Mouse (Mus musculus) intestine, embryonic 14.5 days (tissue): Measurements from ENCODE around the gene Slc37a1. TPM values are rescaled to one million over a fixed set of nuclear protein-coding genes. Genes with fewer than 3 reads are reported as not detected.

Source experiments
- ATAC-seq: fragments of 200-750 bp; cut with Nextera tagmentation; replicated peaks from 2 replicates; pipeline ENCODE4 v1.8.0; 2017; ENCODE audit warnings: low read depth, moderate number of reproducible peaks, moderate TSS enrichment, moderate library complexity; ENCODE audit not compliant: low FRiP score, low TSS enrichment
- DNase-seq: peaks from one replicate; pipeline ENCODE4 v3.0.0-alpha.2; 2018; ENCODE audit warnings: low spot score
- H3K27ac ChIP-seq: fragments of 300-500 bp; sonication (generic); 2 replicates; pipeline ENCODE4 v1.5.1; 2014; ENCODE audit warnings: low read depth, mild to moderate bottlenecking, control low read depth
- H3K27me3 ChIP-seq: fragments of 300-500 bp; sonication (generic); replicated peaks from 2 replicates; pipeline ENCODE4 v1.6.1; 2014; ENCODE audit warnings: low read length, control low read depth; ENCODE audit not compliant: control insufficient read depth, insufficient read depth
- H3K36me3 ChIP-seq: fragments of 300-500 bp; sonication (generic); 2 replicates; pipeline ENCODE4 v1.6.1; 2014; ENCODE audit warnings: low read length, control low read depth; ENCODE audit not compliant: control insufficient read depth, insufficient read depth
- H3K4me1 ChIP-seq: fragments of 300-500 bp; sonication (generic); replicated peaks from 2 replicates; pipeline ENCODE4 v1.6.1; 2014; ENCODE audit warnings: low read length, control low read depth, mixed read lengths; ENCODE audit not compliant: control insufficient read depth, insufficient read depth
- H3K4me2 ChIP-seq: fragments of 300-500 bp; sonication (generic); 2 replicates; pipeline ENCODE4 v1.6.1; 2014; ENCODE audit warnings: low read length
- H3K4me3 ChIP-seq: fragments of 300-500 bp; sonication (generic); 2 replicates; pipeline ENCODE4 v1.5.1; 2014; ENCODE audit warnings: low read depth, low read length, control low read depth, mixed read lengths
- H3K9ac ChIP-seq: fragments of 300-500 bp; sonication (generic); 2 replicates; pipeline ENCODE4 v1.6.1; 2014; ENCODE audit warnings: mild to moderate bottlenecking, low read length
- H3K9me3 ChIP-seq: fragments of 300-500 bp; sonication (generic); 2 replicates; pipeline ENCODE4 v1.6.1; 2016; ENCODE audit warnings: low read length, control low read depth; ENCODE audit not compliant: control insufficient read depth
- WGBS: fragments of 180-500 bp; shearing (Covaris S2); extraction: QIAGEN DNeasy Blood & Tissue Kit; methylation state at CpG from one replicate; pipeline ENCODE4 v1.1.7; 2014; 5-methylcytosine and 5-hydroxymethylcytosine counted together
- polyA plus RNA-seq: library from polyadenylated mRNA; unstranded; fragments of >200 nt; fragmentation: Nextera tagmentation; extraction: Ambion mirVana; gene quantifications from 2 replicates; pipeline ENCODE4 v1.2.1, GENCODE M21; 2014

Slc37a1 gene
- polyA plus RNA-seq, 1 experiment from 2014 or later, result 14.7 TPM

DNA sequence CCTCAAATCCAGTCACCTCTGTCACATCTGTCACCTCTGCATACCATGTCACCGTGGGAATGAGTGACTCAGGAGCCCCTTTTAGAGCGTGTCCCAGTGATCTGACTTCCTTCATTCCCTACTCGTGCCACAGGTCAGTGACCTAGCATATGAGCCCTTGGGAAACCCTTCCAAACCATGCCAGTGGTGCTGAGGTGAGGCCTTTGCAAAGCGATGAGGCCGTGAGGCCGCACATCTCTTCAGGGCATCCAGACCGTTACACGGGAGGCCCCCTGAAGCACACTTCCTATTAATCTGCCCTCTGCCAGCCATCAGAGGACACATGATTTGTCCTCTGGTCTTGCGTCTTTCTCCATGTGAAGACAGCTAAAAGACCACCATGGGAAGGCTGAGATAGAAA is 7.1 kb upstream of the Slc37a1 start:
- ATAC-seq (no peak), DNase-seq (no peak)
- no peak overlapping the region for H3K4me3 ChIP-seq
- no peaks in the 10 kb centered on the region for H3K27me3 ChIP-seq
- H3K9ac ChIP-seq, result no peak overlapping the region
- no peaks in the 10 kb centered on the region for H3K9me3 ChIP-seq
- no peak overlapping the region for H3K4me2 ChIP-seq
- WGBS, result 78% methylated on average over 9 of the region's 9 CpGs
- H3K36me3 ChIP-seq, result no peaks in the 10 kb centered on the region
- no peaks in the 10 kb centered on the region; the same call in none of the 2 replicates for H3K4me1 ChIP-seq
- no peak overlapping the region for H3K27ac ChIP-seq

DNA sequence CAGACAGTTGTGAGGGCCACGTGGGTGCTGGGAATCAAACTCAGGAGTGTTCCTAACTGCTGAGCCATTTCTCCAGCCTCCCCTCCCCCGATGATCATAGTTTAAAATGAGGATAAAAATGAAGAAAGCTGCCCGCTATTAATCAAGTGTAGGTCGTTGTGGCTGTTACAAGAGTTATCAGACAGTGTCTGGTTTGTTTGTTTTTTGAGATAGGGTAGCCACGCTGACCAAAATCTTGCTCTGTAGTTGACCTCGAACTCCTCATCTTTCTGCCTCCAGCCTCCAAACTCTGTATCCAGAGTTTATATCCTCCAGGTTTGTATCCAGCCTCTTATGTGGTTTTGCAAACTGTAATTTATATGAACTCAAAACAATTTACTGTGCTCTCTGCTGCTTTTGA is 6.3 kb upstream of the Slc37a1 start:
- 61% methylated on average over 6 of the region's 6 CpGs for WGBS
- Histone ChIP-seq H3K9ac (no peak overlapping the region), H3K4me1 (no peaks in the 10 kb centered on the region; the same call in none of the 2 replicates), H3K36me3 (no peaks in the 10 kb centered on the region), H3K4me3 (no peak overlapping the region), H3K4me2 (no peak overlapping the region), H3K9me3 (no peaks in the 10 kb centered on the region), H3K27me3 (no peaks in the 10 kb centered on the region), H3K27ac (no peak overlapping the region)
- ATAC-seq, result no peak
- no peak for DNase-seq

DNA sequence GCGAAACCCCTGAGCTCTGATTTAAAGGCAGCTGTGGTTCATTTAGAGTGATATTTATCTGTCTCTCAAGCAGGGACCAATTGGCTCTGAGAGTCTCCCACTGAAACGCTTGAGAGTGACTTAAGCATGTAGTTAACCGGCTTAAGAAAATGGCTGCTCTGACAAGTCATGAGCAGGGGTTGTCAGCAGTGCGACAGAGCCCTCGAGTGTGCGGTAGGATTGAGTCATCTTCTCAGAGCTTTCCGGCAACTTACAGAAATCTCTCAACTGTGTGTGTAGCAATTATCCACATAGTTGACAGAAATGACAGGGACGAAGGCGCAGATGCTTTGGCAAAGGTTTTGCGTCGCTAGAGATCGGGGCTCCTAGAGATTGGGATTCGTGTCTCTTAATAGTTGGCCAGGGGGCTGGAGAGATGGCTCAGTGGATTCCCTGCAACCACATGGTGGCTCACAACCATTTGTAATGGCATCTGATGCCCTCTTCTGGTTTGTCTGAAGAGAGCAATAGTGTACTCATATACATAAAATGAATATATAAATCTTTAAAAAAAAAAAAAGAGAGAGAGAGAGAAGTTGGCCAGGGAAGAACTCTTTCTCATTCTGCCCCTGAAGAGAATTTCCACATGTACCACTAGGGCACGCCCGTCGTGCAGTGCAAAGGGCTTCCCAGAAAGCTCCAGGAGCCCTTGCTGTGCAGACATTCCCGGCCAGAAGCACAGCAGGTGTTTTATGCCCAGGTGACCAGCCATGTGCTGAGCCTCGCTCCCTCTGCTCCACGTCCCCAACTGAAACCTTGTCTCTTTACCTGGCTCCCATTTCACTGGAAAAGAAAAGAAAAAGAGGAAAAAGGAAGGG is 4.5 kb upstream of the Slc37a1 start:
- no peaks in the 10 kb centered on the region; the same call in none of the 2 replicates for H3K4me1 ChIP-seq
- no peak overlapping the region for H3K27ac ChIP-seq
- ATAC-seq, result no peak
- no peak overlapping the region for H3K9ac ChIP-seq
- H3K4me3 ChIP-seq, result no peak overlapping the region
- H3K36me3 ChIP-seq, result no peaks in the 10 kb centered on the region
- no peaks in the 10 kb centered on the region for H3K9me3 ChIP-seq
- 52% methylated on average over 19 of the region's 19 CpGs for WGBS
- H3K27me3 ChIP-seq, result no peaks in the 10 kb centered on the region
- H3K4me2 ChIP-seq, result no peak overlapping the region
- no peak for DNase-seq

DNA sequence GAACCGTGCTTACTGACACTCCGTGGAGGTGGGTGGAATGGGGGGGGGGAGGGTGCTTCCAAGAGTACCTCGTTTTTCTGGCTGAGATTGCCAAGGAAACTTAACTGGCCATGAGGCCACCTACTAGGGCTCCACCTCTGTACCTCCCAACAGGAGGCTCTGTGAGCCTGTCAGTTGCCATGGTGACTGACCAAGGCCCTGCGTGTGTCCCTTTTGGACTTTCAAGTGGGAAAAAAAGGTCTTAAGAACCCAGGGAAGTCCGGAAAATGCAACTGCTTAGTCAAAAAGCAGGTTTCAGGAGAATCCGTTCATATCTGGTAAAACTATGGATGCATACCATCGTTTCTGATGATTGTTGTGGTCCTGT is 3.9 kb upstream of the Slc37a1 start:
- Histone ChIP-seq H3K4me1 (no peaks in the 10 kb centered on the region; the same call in 1 of the 2 replicates), H3K36me3 (no peaks in the 10 kb centered on the region), H3K9ac (no peak overlapping the region), H3K4me2 (no peak overlapping the region), H3K27ac (no peak overlapping the region), H3K4me3 (no peak overlapping the region), H3K9me3 (no peaks in the 10 kb centered on the region), H3K27me3 (no peaks in the 10 kb centered on the region)
- DNase-seq (no peak), ATAC-seq (no peak)
- 35% methylated on average over 7 of the region's 7 CpGs for WGBS

DNA sequence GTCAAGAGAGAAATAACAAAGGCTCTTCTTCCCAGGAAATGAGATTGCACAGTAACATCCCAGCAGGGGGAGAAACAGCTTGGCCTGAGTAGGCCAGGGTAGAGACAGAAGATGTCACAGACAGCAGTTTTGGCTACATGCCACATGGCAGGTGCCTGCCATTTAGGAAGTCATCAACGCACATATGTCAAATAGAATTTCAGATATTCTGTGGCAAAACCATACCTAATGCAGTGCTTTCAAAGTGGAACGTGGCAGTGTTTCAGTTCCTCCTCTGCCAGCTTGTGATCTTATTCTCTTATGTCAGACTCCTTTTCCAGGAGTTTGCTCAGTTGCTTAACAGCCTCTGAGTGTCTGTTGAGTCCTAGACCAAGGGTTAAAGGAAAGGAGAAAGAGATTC is 725 bp upstream of the Slc37a1 start:
- DNase-seq, result no peak
- H3K4me2 ChIP-seq, result no peak overlapping the region
- WGBS, result 77% methylated on average over 2 of the region's 2 CpGs
- H3K9ac ChIP-seq, result no peak overlapping the region
- ATAC-seq, result no peak
- H3K27me3 ChIP-seq, result no peaks in the 10 kb centered on the region
- no peaks in the 10 kb centered on the region; the same call in 1 of the 2 replicates for H3K4me1 ChIP-seq
- H3K4me3 ChIP-seq, result no peak overlapping the region
- H3K27ac ChIP-seq, result no peak overlapping the region
- no peaks in the 10 kb centered on the region for H3K36me3 ChIP-seq
- H3K9me3 ChIP-seq, result no peaks in the 10 kb centered on the region

DNA sequence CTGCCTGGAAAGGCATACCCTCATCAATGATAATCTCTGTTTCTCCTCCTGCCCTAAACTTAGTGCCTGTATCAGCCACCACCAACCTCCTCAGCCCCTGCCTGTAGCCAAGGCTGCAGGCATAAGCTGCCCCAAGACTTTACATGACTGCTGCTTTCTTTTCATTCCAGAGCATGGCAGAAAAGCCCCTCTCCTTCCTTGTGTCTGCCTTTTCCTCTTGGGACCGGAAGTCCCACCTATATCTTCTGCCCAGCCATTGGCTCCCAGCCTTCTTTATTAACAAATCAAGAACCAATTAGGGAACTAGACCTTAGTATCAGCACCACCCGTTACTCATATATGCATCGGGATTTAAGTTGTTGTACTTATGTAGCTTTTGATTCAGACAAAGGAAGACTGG is 624 bp downstream of the Slc37a1 start:
- ATAC-seq (no peak), DNase-seq (no peak)
- H3K27me3 ChIP-seq, result no peaks in the 10 kb centered on the region
- H3K4me3 ChIP-seq, result no peak overlapping the region
- H3K4me1 ChIP-seq, result no peaks in the 10 kb centered on the region; the same call in 1 of the 2 replicates
- H3K9me3 ChIP-seq, result no peaks in the 10 kb centered on the region
- WGBS, result 90% methylated on average over 3 of the region's 3 CpGs
- H3K36me3 ChIP-seq, result no peaks in the 10 kb centered on the region
- H3K27ac ChIP-seq, result no peak overlapping the region
- no peak overlapping the region for H3K4me2 ChIP-seq
- H3K9ac ChIP-seq, result no peak overlapping the region

DNA sequence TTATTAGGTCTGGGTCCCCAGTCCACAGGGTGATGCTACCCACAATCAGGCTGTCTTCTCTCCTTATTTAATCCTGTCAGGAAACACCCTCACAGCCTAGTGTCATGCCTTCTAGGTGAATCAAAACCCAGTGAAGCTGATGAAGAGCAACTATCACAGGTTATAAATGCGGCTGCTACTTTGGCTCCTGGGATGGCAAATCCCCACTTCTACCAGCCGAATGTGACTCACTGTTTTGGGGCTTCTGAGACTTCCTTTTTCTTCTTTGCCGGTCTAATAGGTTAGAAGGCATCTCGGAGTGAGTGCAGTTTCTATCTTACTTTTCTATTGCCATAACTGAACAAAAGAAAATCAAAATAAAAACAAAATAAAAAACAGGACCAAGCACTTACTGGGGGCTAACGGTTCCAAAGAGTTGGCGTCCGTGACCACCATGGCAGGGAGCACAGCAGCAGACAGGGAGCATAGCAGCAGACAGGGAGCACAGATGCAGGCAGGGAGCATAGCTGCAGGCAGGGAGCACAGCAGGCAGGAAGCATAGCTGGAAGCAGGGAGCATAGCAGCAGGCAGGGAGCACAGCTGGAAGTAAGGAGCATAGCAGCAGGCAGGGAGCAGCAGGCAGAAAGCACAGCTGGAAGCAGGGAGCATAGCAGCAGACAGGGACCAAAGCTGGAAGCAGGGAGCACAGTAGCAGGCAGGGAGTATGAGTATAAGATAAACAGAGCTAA is 2.6 kb downstream of the Slc37a1 start:
- ATAC-seq, result no peak
- Histone ChIP-seq H3K9me3 (no peaks in the 10 kb centered on the region), H3K4me3 (no peak overlapping the region), H3K27ac (no peak overlapping the region), H3K27me3 (no peaks in the 10 kb centered on the region), H3K9ac (no peak overlapping the region), H3K4me1 (no peaks in the 10 kb centered on the region), H3K36me3 (no peaks in the 10 kb centered on the region), H3K4me2 (no peak overlapping the region)
- DNase-seq, result no peak
- 73% methylated on average over 7 of the region's 7 CpGs for WGBS

DNA sequence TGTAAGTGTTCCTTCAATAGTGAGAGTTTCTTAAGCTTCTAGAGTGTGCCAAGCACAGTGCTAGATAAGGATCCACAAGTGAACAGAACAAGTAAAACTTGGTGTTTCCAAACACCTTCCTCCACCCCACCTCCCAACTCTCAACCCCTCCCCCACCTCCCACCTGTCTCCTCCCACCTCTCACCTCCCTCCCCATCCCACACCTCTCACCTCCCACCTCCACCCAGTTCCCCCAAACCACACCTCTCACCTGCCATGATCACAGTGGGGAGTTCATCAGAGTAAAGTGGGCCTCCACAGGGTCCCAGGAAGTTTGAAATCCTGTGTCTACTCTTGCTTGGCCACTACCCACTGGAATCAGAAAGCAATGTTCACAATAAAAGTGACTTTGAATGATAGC is 3.7 kb downstream of the Slc37a1 start:
- DNase-seq (no peak), ATAC-seq (no peak)
- H3K4me2 ChIP-seq, result no peak overlapping the region
- no peak overlapping the region for H3K4me3 ChIP-seq
- no peaks in the 10 kb centered on the region for H3K27me3 ChIP-seq
- no peaks in the 10 kb centered on the region for H3K36me3 ChIP-seq
- H3K9me3 ChIP-seq, result no peaks in the 10 kb centered on the region
- no peak overlapping the region for H3K9ac ChIP-seq
- H3K4me1 ChIP-seq, result no peaks in the 10 kb centered on the region
- no peak overlapping the region for H3K27ac ChIP-seq
